Mouse (Mus musculus) cortical plate, adult 2 months (tissue): ENCODE data around the gene Mbtps2.

ENCODE experiments used
- CTCF ChIP-seq: fragments of 200-500 bp; IDR thresholded peaks from 2 replicates; pipeline ENCODE4 v1.5.1; 2011; ENCODE audit warnings: mild to moderate bottlenecking, control low read depth, low read length; ENCODE audit not compliant: insufficient read depth; ENCODE audit errors: extremely low read depth
- POLR2A ChIP-seq: fragments of 200-500 bp; IDR thresholded peaks from 2 replicates; pipeline ENCODE4 v1.6.1; 2011; ENCODE audit warnings: mild to moderate bottlenecking, low read length, control low read depth; ENCODE audit not compliant: insufficient read depth; ENCODE audit errors: extremely low read depth

- TF ChIP-seq POLR2A (no peak), CTCF (no peak)
Observed at GRCm38 (mm10) chrX:157488831-157489230, 109.7 kb downstream of the Mbtps2 start.
